Mouse (Mus musculus) liver, postnatal 0 days (tissue): ENCODE measurements around the gene Jakmip3. TPM values are rescaled to one million over a fixed set of nuclear protein-coding genes. Genes with fewer than 3 reads are reported as not detected.

Source experiments
- ATAC-seq: fragments of 200-750 bp; cut with Nextera tagmentation; 2 replicates; pipeline ENCODE4 v1.8.0; 2017; ENCODE audit warnings: mild to moderate bottlenecking, moderate library complexity
- DNase-seq: peaks from one replicate; pipeline ENCODE4 v3.0.0-alpha.2; 2016
- H3K27ac ChIP-seq: fragments of 300-500 bp; sonication (generic); 2 replicates; pipeline ENCODE4 v1.5.1; 2014; ENCODE audit warnings: antibody characterized with exemption, moderate library complexity, mild to moderate bottlenecking, low read depth
- H3K27me3 ChIP-seq: fragments of 300-500 bp; sonication (generic); 2 replicates; pipeline ENCODE4 v1.6.1; 2014; ENCODE audit warnings: low read length, control low read depth, mixed read lengths; ENCODE audit not compliant: insufficient read depth
- H3K36me3 ChIP-seq: fragments of 300-500 bp; sonication (generic); replicated peaks from 2 replicates; pipeline ENCODE4 v1.6.1; 2014; ENCODE audit warnings: mild to moderate bottlenecking, control low read depth, low read length, moderate library complexity, mixed read lengths; ENCODE audit not compliant: insufficient read depth
- H3K4me1 ChIP-seq: fragments of 300-500 bp; sonication (generic); 2 replicates; pipeline ENCODE4 v1.6.1; 2014; ENCODE audit warnings: antibody characterized with exemption, mild to moderate bottlenecking, control low read depth; ENCODE audit not compliant: insufficient read depth
- H3K4me2 ChIP-seq: fragments of 300-500 bp; sonication (generic); 2 replicates; pipeline ENCODE4 v1.6.1; 2014; ENCODE audit warnings: low read depth, mild to moderate bottlenecking, low read length, moderate library complexity, mixed read lengths
- H3K4me3 ChIP-seq: fragments of 300-500 bp; sonication (generic); 2 replicates; pipeline ENCODE4 v1.5.1; 2014; ENCODE audit warnings: low read depth, low read length
- H3K9ac ChIP-seq: fragments of 300-500 bp; sonication (generic); replicated peaks from 2 replicates; pipeline ENCODE4 v1.6.1; 2014; ENCODE audit warnings: mild to moderate bottlenecking, moderate library complexity
- H3K9me3 ChIP-seq: fragments of 300-500 bp; sonication (generic); 2 replicates; pipeline ENCODE4 v1.6.1; 2016; ENCODE audit warnings: mild to moderate bottlenecking, control low read depth, low read length, mixed read lengths
- CTCF ChIP-seq: sonication (generic); IDR thresholded peaks from 2 replicates; pipeline ENCODE4 v1.5.1; 2016; ENCODE audit warnings: antibody characterized with exemption, low read depth
- EP300 ChIP-seq: IDR thresholded peaks from 2 replicates; pipeline ENCODE4 v1.6.1; 2016; ENCODE audit warnings: antibody characterized with exemption, low read depth, mild to moderate bottlenecking
- WGBS: fragments of 180-500 bp; shearing (Covaris S2); extraction: QIAGEN DNeasy Blood & Tissue Kit; methylation state at CpG from one replicate; pipeline ENCODE4 v1.1.7; 2014; ENCODE audit not compliant: insufficient replicate concordance; 5-methylcytosine and 5-hydroxymethylcytosine counted together
- polyA plus RNA-seq: library from polyadenylated mRNA; unstranded; fragments of >200 nt; fragmentation: Nextera tagmentation; extraction: Ambion mirVana; gene quantifications from 2 replicates; pipeline ENCODE4 v1.2.1, GENCODE M21; 2015

Jakmip3 gene
- polyA plus RNA-seq, 1 experiment from 2014 or later, result not detected

- no peak overlapping the region for H3K27ac ChIP-seq
- no peaks in the 10 kb centered on the region for H3K27me3 ChIP-seq
- H3K36me3 ChIP-seq, result no peaks in the 10 kb centered on the region
- DNase-seq (no peak), ATAC-seq (peak; percentile 86)
- WGBS, result 72% methylated on average over 4 of the region's 4 CpGs
- H3K9me3 ChIP-seq, result no peaks in the 10 kb centered on the region
- H3K4me1 ChIP-seq, result no peaks in the 10 kb centered on the region
- no peak overlapping the region for H3K9ac ChIP-seq
- no peak overlapping the region for H3K4me3 ChIP-seq
- TF ChIP-seq EP300 (no peak), CTCF (no peak)
- no peak overlapping the region for H3K4me2 ChIP-seq
Measured at GRCm38 (mm10) chr7:139031215-139031614, 90.7 kb downstream of the Jakmip3 start.

DNA sequence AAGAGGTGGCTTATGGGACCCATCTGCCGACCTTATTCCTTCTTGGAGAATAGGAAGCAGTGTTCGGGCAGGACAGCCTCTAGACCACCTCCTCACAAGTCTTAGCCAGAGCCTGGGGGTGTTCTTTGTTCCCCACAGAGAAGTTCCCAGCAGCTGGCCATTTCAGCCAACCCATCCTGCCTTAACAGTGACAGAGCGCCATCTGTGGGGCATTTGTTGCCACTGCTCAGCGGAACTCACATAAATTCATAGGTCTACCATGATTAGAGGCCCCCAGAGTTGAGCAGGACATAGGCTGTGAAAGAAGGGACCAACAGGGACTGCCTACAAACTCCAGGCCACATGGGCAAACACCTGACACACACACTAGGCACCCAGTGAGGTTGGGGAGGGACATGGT, 122.9 kb downstream of the Jakmip3 start:
- Histone ChIP-seq H3K9me3 (no peaks in the 10 kb centered on the region), H3K4me1 (no peaks in the 10 kb centered on the region), H3K27me3 (no peaks in the 10 kb centered on the region), H3K4me3 (no peak overlapping the region), H3K9ac (no peak overlapping the region), H3K4me2 (no peak overlapping the region), H3K27ac (no peak overlapping the region), H3K36me3 (no peaks in the 10 kb centered on the region)
- peak; percentile 31 for DNase-seq
- WGBS, result 49% methylated on average over 4 of the region's 4 CpGs
- TF ChIP-seq CTCF (peak; percentile 55), EP300 (no peak)
- no peak for ATAC-seq

DNA sequence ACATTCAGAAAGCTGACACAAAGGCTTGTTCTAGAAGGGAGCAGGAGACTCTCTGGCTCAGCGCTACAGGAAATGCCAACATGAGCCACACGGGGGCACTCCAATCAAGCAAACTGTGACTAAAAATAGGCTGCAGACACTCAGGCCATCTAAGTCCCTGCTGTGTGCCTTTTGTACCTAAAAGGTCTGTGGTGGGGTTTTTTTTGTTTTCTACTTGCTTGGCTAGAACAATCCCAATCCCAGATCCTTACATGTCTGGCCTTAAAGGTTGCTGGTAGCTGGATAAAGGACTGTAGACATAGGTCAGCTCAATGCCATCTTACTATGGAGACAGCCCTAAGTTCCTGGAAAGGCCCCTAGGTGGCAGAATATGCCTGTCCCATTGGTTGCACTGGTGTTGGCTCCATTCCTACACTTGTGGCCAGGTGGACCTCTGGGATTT, 127.7 kb downstream of the Jakmip3 start:
- ATAC-seq (no peak), DNase-seq (peak; percentile 65)
- H3K4me2 ChIP-seq, result no peak overlapping the region
- no peak overlapping the region for H3K9ac ChIP-seq
- no peaks in the 10 kb centered on the region for H3K36me3 ChIP-seq
- H3K4me3 ChIP-seq, result no peak overlapping the region
- no peaks in the 10 kb centered on the region for H3K4me1 ChIP-seq
- no peak overlapping the region for H3K27ac ChIP-seq
- WGBS, result 0% methylated on average over 2 of the region's 2 CpGs
- TF ChIP-seq EP300, result no peak
- TF ChIP-seq CTCF, result peak; percentile 56
- no peaks in the 10 kb centered on the region for H3K27me3 ChIP-seq
- H3K9me3 ChIP-seq, result no peaks in the 10 kb centered on the region

DNA sequence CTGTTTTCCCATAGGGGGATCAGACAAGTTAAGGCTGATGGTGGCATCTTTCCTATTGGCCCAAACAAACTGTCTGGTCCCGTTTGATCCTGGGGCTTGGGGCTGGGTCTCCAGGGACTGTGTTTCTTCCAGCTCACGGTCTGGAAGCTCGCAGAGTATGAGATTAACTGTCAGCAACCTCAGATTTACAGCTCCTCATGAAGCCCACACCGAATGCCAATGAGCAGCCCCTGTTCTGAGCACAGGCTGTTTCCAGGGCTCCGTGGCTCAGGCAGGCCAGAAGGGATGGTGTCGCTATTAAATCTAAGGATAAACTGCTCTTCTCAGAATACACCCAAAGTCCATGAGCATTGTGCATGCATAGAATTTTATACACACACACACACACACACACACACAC, 133.7 kb downstream of the Jakmip3 start:
- Histone ChIP-seq H3K4me3 (no peak overlapping the region), H3K36me3 (no peaks in the 10 kb centered on the region), H3K9ac (no peak overlapping the region), H3K4me1 (no peaks in the 10 kb centered on the region), H3K4me2 (no peak overlapping the region), H3K27ac (no peak overlapping the region), H3K27me3 (no peaks in the 10 kb centered on the region), H3K9me3 (no peaks in the 10 kb centered on the region)
- ATAC-seq (no peak), DNase-seq (no peak)
- TF ChIP-seq EP300 (no peak), CTCF (no peak)
- WGBS, result 47% methylated on average over 6 of the region's 6 CpGs

DNA sequence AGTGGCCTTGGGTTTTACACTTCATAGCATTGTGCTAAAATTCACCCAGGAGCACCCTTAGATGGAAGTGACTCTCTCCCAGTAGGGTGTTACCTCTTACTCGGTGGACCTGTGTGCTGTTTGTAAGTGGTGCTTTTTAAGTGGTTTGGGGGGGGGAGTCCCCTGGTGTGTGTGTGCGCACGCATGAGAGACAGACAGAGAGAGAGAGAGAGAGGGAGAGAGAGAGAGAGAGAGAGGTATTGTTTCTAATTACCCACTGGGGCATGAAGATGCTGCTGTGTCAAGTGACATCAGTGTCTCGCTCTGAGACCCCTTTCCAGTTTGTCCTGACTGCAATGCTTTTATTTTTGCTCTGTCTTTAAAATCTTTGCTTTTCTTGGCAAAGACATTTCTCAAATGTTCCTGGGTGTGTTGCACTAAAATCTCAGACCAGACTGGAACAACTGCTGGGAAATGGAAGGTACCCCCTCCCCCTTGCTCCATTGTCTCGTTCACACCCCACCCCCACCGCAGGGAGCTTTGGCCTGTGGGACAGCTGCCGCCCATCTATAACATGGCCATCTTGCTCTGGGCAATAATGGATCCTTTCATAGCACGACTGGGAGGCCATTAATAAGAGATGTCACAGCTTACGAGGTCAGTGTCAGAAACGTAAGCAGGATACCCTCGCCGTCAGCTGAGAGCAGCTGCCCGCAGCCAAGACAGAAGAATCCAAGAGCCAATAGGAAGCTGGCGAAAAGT, 134.7 kb downstream of the Jakmip3 start:
- no peaks in the 10 kb centered on the region for H3K4me1 ChIP-seq
- no peak overlapping the region for H3K4me3 ChIP-seq
- no peaks in the 10 kb centered on the region for H3K36me3 ChIP-seq
- no peak overlapping the region for H3K4me2 ChIP-seq
- DNase-seq, result no peak
- no peak for ATAC-seq
- H3K27ac ChIP-seq, result no peak overlapping the region
- no peak overlapping the region for H3K9ac ChIP-seq
- WGBS, result 68% methylated on average over 14 of the region's 14 CpGs
- TF ChIP-seq CTCF (no peak), EP300 (no peak)
- no peaks in the 10 kb centered on the region for H3K27me3 ChIP-seq
- H3K9me3 ChIP-seq, result no peaks in the 10 kb centered on the region

GRCm38 (mm10) chr7:139077283-139077682, 136.8 kb downstream of the Jakmip3 start:
- Histone ChIP-seq H3K9me3 (0 out of 2 replicates have a peak, but pooled peaks cover 2% of the 10 kb centered on the region), H3K4me1 (no peaks in the 10 kb centered on the region), H3K27me3 (no peaks in the 10 kb centered on the region), H3K9ac (no peak overlapping the region), H3K4me2 (no peak overlapping the region), H3K4me3 (no peak overlapping the region), H3K27ac (no peak overlapping the region), H3K36me3 (no peaks in the 10 kb centered on the region)
- DNase-seq (no peak), ATAC-seq (no peak)
- 39% methylated on average over 7 of the region's 7 CpGs for WGBS
- TF ChIP-seq EP300, result no peak
- no peak for TF ChIP-seq CTCF
